Mouse (Mus musculus) MEL (cell line): Measurements from ENCODE around the gene Itpr1. TPM values are rescaled to one million over a fixed set of nuclear protein-coding genes. Genes with fewer than 3 reads are reported as not detected.

Experiments used
- DNase-seq: peaks from one replicate; pipeline ENCODE4 v3.0.0; 2011; ENCODE audit warnings: low read depth, low spot score
- H3K27ac ChIP-seq: 2 replicates; pipeline ENCODE4 v1.5.1; 2012; ENCODE audit warnings: low read depth, mild to moderate bottlenecking, control low read depth, low read length, moderate library complexity; ENCODE audit not compliant: control insufficient read depth
- H3K27me3 ChIP-seq, 2 experiments: fragments of 150-350 bp in 1 of 2; sonication (generic) in 1 of 2; 2 replicates each; pipeline ENCODE4 v1.6.1; 2012; ENCODE audit warnings: low read length in 2 of 2, mild to moderate bottlenecking in 2 of 2, improper control_type of control experiment in 1 of 2, moderate library complexity in 1 of 2; ENCODE audit not compliant: insufficient read depth in 2 of 2, control insufficient read depth in 1 of 2
- H3K36me3 ChIP-seq, 2 experiments: 2 replicates each; pipeline ENCODE4 v1.6.1; 2012 to 2014; ENCODE audit warnings: low read length in 2 of 2, improper control_type of control experiment in 1 of 2, inconsistent platforms in 1 of 2, mild to moderate bottlenecking in 1 of 2; ENCODE audit not compliant: insufficient read depth in 2 of 2, control insufficient read depth in 1 of 2
- H3K4me1 ChIP-seq, 2 experiments: fragments of 150-350 bp in 1 of 2; sonication (generic) in 1 of 2; 2 replicates each; pipeline ENCODE4 v1.6.1; 2012; ENCODE audit warnings: low read length in 2 of 2, improper control_type of control experiment in 1 of 2, mild to moderate bottlenecking in 1 of 2; ENCODE audit not compliant: insufficient read depth in 2 of 2, control insufficient read depth in 1 of 2
- H3K4me3 ChIP-seq, 2 experiments: fragments of 150-350 bp in 1 of 2; sonication (generic) in 1 of 2; 2 replicates each; pipeline ENCODE4 v1.5.1; 2012; ENCODE audit warnings: low read depth in 2 of 2, low read length in 2 of 2, mild to moderate bottlenecking in 2 of 2, moderate library complexity in 2 of 2, control low read depth in 1 of 2, improper control_type of control experiment in 1 of 2; ENCODE audit not compliant: control insufficient read depth in 1 of 2, insufficient read depth in 1 of 2
- H3K79me2 ChIP-seq: 2 replicates; pipeline ENCODE4 v1.6.1; 2012; ENCODE audit warnings: mild to moderate bottlenecking, low read length, moderate library complexity; ENCODE audit not compliant: control insufficient read depth, poor library complexity, insufficient read depth
- H3K9ac ChIP-seq: 2 replicates; pipeline ENCODE4 v1.6.1; 2012; ENCODE audit warnings: low read depth, mild to moderate bottlenecking, control low read depth, low read length, moderate library complexity; ENCODE audit not compliant: control insufficient read depth, poor library complexity, severe bottlenecking
- H3K9me3 ChIP-seq: fragments of 150-350 bp; sonication (generic); replicated peaks from 2 replicates; pipeline ENCODE4 v1.6.1; 2012; ENCODE audit warnings: mild to moderate bottlenecking, low read length, improper control_type of control experiment, moderate library complexity; ENCODE audit not compliant: insufficient read depth
- CHD1 ChIP-seq: IDR thresholded peaks from 2 replicates; pipeline ENCODE4 v1.6.1; 2012; ENCODE audit warnings: low read depth, mild to moderate bottlenecking, inconsistent platforms, low read length, improper control_type of control experiment
- CTCF ChIP-seq, 3 experiments: IDR thresholded peaks in 2 of 3; conservative IDR thresholded peaks in 1 of 3; 2 replicates each; pipeline ENCODE4 v1.5.1; 2011 to 2012; ENCODE audit warnings: low read length in 3 of 3, low read depth in 2 of 3, mild to moderate bottlenecking in 2 of 3, improper control_type of control experiment in 1 of 3, inconsistent platforms in 1 of 3, mixed read lengths in 1 of 3, moderate library complexity in 1 of 3; ENCODE audit not compliant: control insufficient read depth in 1 of 3, insufficient read depth in 1 of 3, poor library complexity in 1 of 3, severe bottlenecking in 1 of 3
- E2F4 ChIP-seq: IDR thresholded peaks from 2 replicates; pipeline ENCODE4 v1.6.1; 2011; ENCODE audit warnings: low read depth, low read length, improper control_type of control experiment, borderline replicate concordance
- EP300 ChIP-seq, 2 experiments: IDR thresholded peaks; 2 replicates each; pipeline ENCODE4 v1.6.1; 2011; ENCODE audit warnings: improper control_type of control experiment in 2 of 2, low read length in 2 of 2, low read depth in 1 of 2, mild to moderate bottlenecking in 1 of 2
- ETS1 ChIP-seq: IDR thresholded peaks from 2 replicates; pipeline ENCODE4 v1.6.1; 2012; ENCODE audit warnings: low read depth, mild to moderate bottlenecking, inconsistent platforms, low read length, improper control_type of control experiment, moderate library complexity
- GABPA ChIP-seq: IDR thresholded peaks from 2 replicates; pipeline ENCODE4 v1.6.1; 2012; ENCODE audit warnings: low read depth, mild to moderate bottlenecking, inconsistent platforms, low read length, improper control_type of control experiment, moderate library complexity
- GATA1 ChIP-seq: IDR thresholded peaks from 2 replicates; pipeline ENCODE4 v1.6.1; 2011; ENCODE audit warnings: low read depth, low read length, improper control_type of control experiment
- MAFK ChIP-seq: IDR thresholded peaks from 2 replicates; pipeline ENCODE4 v1.6.1; 2011; ENCODE audit warnings: low read depth, mild to moderate bottlenecking, low read length, improper control_type of control experiment, borderline replicate concordance
- MAX ChIP-seq: IDR thresholded peaks from 2 replicates; pipeline ENCODE4 v1.6.1; 2011; ENCODE audit warnings: low read length, improper control_type of control experiment
- MEF2A ChIP-seq: IDR thresholded peaks from 2 replicates; pipeline ENCODE4 v1.6.1; 2014; ENCODE audit warnings: low read depth, mild to moderate bottlenecking, inconsistent platforms, low read length, improper control_type of control experiment; ENCODE audit not compliant: poor library complexity, insufficient replicate concordance, severe bottlenecking; ENCODE audit errors: extremely low read depth
- MXI1 ChIP-seq: IDR thresholded peaks from 2 replicates; pipeline ENCODE4 v1.6.1; 2011; ENCODE audit warnings: mild to moderate bottlenecking, low read depth, low read length, improper control_type of control experiment
- NELFE ChIP-seq: IDR thresholded peaks from 2 replicates; pipeline ENCODE4 v1.6.1; 2011; ENCODE audit warnings: low read depth, low read length, improper control_type of control experiment
- POLR2A ChIP-seq, 2 experiments: IDR thresholded peaks; 2 replicates each; pipeline ENCODE4 v1.6.1; 2011 to 2012; ENCODE audit warnings: low read length in 2 of 2, mild to moderate bottlenecking in 2 of 2, control low read depth in 1 of 2, improper control_type of control experiment in 1 of 2, low read depth in 1 of 2, moderate library complexity in 1 of 2; ENCODE audit not compliant: control insufficient read depth in 1 of 2, insufficient read depth in 1 of 2, poor library complexity in 1 of 2
- RAD21 ChIP-seq: IDR thresholded peaks from 2 replicates; pipeline ENCODE4 v1.6.1; 2011; ENCODE audit warnings: mild to moderate bottlenecking, low read depth, low read length, improper control_type of control experiment
- TBP ChIP-seq: IDR thresholded peaks from 2 replicates; pipeline ENCODE4 v1.8.0; 2011; ENCODE audit warnings: low read depth, low read length, improper control_type of control experiment
- TCF12 ChIP-seq: IDR thresholded peaks from 2 replicates; pipeline ENCODE4 v1.6.1; 2014; ENCODE audit warnings: low read depth, mild to moderate bottlenecking, inconsistent platforms, low read length, improper control_type of control experiment, moderate library complexity
- USF1 ChIP-seq: IDR thresholded peaks from 2 replicates; pipeline ENCODE4 v1.6.1; 2014; ENCODE audit warnings: low read depth, mild to moderate bottlenecking, inconsistent platforms, low read length, improper control_type of control experiment, moderate library complexity
- USF2 ChIP-seq, 2 experiments: IDR thresholded peaks; 2 replicates each; pipeline ENCODE4 v1.6.1; 2011 to 2012; ENCODE audit warnings: improper control_type of control experiment in 2 of 2, low read length in 2 of 2, borderline replicate concordance in 1 of 2, inconsistent platforms in 1 of 2, low read depth in 1 of 2, mild to moderate bottlenecking in 1 of 2; ENCODE audit not compliant: insufficient read depth in 1 of 2
- ZKSCAN1 ChIP-seq: IDR thresholded peaks from 2 replicates; pipeline ENCODE4 v1.6.1; 2012; ENCODE audit warnings: low read depth, mild to moderate bottlenecking, inconsistent platforms, low read length, improper control_type of control experiment, moderate library complexity
- ZMIZ1 ChIP-seq: IDR thresholded peaks from 2 replicates; pipeline ENCODE4 v1.6.1; 2012; ENCODE audit warnings: low read depth, mild to moderate bottlenecking, inconsistent platforms, low read length, improper control_type of control experiment, moderate library complexity
- ZNF384 ChIP-seq: IDR thresholded peaks from 2 replicates; pipeline ENCODE4 v1.6.1; 2012; ENCODE audit warnings: low read depth, mild to moderate bottlenecking, inconsistent platforms, low read length, improper control_type of control experiment
- polyA plus RNA-seq, 2 experiments: library from polyadenylated mRNA; stranded (reverse) in 1 of 2; unstranded in 1 of 2; fragments of >175 nt in 1 of 2; fragments of >200 nt in 1 of 2; gene quantifications; 2 replicates each; pipeline versions ENCODE4 v1.2.1 to v1.2.4; 2012; ENCODE audit warnings: low replicate concordance in 2 of 2, low read depth in 1 of 2; ENCODE audit not compliant: insufficient read length in 2 of 2, insufficient read depth in 1 of 2, missing spikeins in 1 of 2
- total RNA-seq: library from RNA; depleted of rRNA; stranded (reverse); fragments of 300-350 nt; gene quantifications from 2 replicates; pipeline ENCODE4 v1.2.3, GENCODE M21; 2012

Itpr1 gene
- total and polyA plus RNA-seq, 3 experiments, result 15.6 to 19.0 TPM; not detected in 1

DNA sequence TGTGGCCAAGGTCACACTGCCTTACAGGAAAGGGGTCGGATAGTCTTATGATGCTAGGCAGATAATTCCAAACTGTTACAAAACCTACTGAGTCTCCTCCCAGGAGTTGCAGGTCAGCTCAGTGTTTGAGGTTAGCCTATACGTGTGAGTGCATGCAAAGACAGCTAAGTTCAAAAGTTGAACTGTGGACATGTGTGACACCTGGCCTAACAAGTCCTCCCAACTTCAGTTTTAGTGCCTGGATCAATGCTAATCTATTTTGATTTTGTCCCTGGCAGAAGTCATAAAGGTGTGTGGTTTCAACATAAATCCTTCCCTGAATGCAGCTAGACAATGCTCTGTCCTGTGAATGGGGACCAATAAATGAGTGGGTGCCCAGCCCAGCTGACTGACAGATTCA is 167.3 kb downstream of the Itpr1 start:
- Histone ChIP-seq H3K27me3 (no peaks in the 10 kb centered on the region), H3K36me3 (no peaks in the 10 kb centered on the region), H3K4me1 (no peaks in the 10 kb centered on the region), H3K79me2 (no peaks in the 10 kb centered on the region), H3K4me3 (no peak overlapping the region), H3K9me3 (no peaks in the 10 kb centered on the region), H3K27ac (no peak overlapping the region), H3K9ac (no peak overlapping the region)
- TF ChIP-seq ETS1 (no peak), ZMIZ1 (no peak), MAFK (no peak), TBP (no peak), MEF2A (no peak), USF2 (IDR thresholded peaks at IDR 0.05; ENCODE audit: borderline replicate concordance in 1 of 2, insufficient read depth in 1 of 2, low read depth in 1 of 2, low read length in 2 of 2) (no peak), ZNF384 (no peak), MAX (no peak), EP300 (IDR thresholded peaks at IDR 0.05; ENCODE audit: low read depth in 1 of 2, low read length in 2 of 2) (no peak), CHD1 (no peak), USF1 (no peak), TCF12 (no peak), NELFE (no peak)
- no peak for DNase-seq

DNA sequence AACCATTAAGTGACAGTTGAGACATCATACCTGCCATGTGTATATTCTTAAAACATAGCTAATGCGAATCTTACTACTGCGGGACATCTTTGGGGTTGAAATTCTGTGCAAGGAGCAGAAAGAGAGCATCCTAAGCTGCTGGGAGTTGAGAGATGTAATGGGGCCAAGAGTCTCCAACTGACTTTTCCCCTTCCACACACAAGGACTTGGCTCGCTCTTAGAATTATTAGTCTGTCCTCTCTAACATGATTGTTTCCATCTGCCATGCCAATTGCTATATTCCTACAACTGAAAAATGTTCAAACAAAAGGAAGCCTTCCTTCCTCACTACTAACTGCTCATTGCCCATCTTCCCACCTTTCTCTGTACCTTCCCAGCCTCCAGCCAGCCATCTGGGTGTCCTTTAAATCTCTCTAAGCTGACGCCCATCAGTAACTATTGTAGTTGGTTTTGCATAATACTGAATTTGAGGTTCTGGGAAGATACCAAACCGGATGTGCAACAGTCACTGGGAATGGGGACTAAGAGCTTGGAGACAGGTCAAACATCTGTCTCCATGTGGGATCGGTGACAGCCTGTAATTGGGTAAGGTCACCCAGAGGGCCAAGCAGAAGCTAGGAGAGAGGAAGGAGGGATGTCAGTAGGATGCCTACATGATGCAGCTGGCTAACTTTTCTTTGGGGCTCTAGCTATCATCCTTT is 177.9 kb downstream of the Itpr1 start:
- Histone ChIP-seq H3K4me3 (no peak overlapping the region), H3K4me1 (no peaks in the 10 kb centered on the region), H3K27ac (no peak overlapping the region), H3K9ac (no peak overlapping the region), H3K36me3 (no peaks in the 10 kb centered on the region), H3K9me3 (no peaks in the 10 kb centered on the region), H3K79me2 (no peaks in the 10 kb centered on the region), H3K27me3 (no peaks in the 10 kb centered on the region)
- no peak for TF ChIP-seq GABPA
- TF ChIP-seq RAD21, result no peak
- no peak for TF ChIP-seq MXI1
- no peak for TF ChIP-seq POLR2A (IDR thresholded peaks at IDR 0.05; ENCODE audit: control insufficient read depth in 1 of 2, insufficient read depth in 1 of 2, low read depth in 1 of 2, low read length in 2 of 2, poor library complexity in 1 of 2)
- no peak for TF ChIP-seq ETS1
- TF ChIP-seq GATA1, result no peak
- no peak for TF ChIP-seq EP300 (IDR thresholded peaks at IDR 0.05; ENCODE audit: low read depth in 1 of 2, low read length in 2 of 2)
- no peak for TF ChIP-seq CTCF (IDR thresholded peaks at IDR 0.05 in 2 of 3, conservative IDR thresholded peaks at IDR 0.05 in 1 of 3; ENCODE audit: control insufficient read depth in 1 of 3, insufficient read depth in 1 of 3, low read depth in 2 of 3, low read length in 3 of 3, poor library complexity in 1 of 3, severe bottlenecking in 1 of 3)
- TF ChIP-seq ZMIZ1, result no peak
- TF ChIP-seq ZKSCAN1, result no peak
- TF ChIP-seq E2F4, result no peak
- TF ChIP-seq NELFE, result no peak
- DNase-seq, result no peak
